Mouse (Mus musculus) heart, embryonic 12.5 days (tissue): ENCODE measurements at regions not wholly inside any gene's neighbourhood (a gene's known extent, or its start where the extent isn't known, plus 50 kb on each side); places are given as distances from the start of the nearest gene placed in this dataset.

Experiments
- ATAC-seq: fragments of 200-750 bp; cut with Nextera tagmentation; 2 replicates; pipeline ENCODE4 v1.8.0; 2017; ENCODE audit warnings: moderate TSS enrichment, moderate library complexity; ENCODE audit not compliant: insufficient number of reproducible peaks, low FRiP score
- H3K27ac ChIP-seq: fragments of 300-500 bp; sonication (generic); 2 replicates; pipeline ENCODE4 v1.5.1; 2016; ENCODE audit warnings: mild to moderate bottlenecking, moderate library complexity; ENCODE audit not compliant: poor library complexity, severe bottlenecking
- H3K27me3 ChIP-seq: fragments of 300-500 bp; sonication (generic); replicated peaks from 2 replicates; pipeline ENCODE4 v1.6.1; 2016; ENCODE audit warnings: mild to moderate bottlenecking, moderate library complexity
- H3K36me3 ChIP-seq: fragments of 300-500 bp; sonication (generic); 2 replicates; pipeline ENCODE4 v1.6.1; 2016; ENCODE audit warnings: mild to moderate bottlenecking, moderate library complexity
- H3K4me1 ChIP-seq: fragments of 300-500 bp; sonication (generic); replicated peaks from 2 replicates; pipeline ENCODE4 v1.6.1; 2016; ENCODE audit warnings: mild to moderate bottlenecking
- H3K4me2 ChIP-seq: fragments of 300-500 bp; sonication (generic); 2 replicates; pipeline ENCODE4 v1.6.1; 2016; ENCODE audit warnings: mild to moderate bottlenecking, moderate library complexity
- H3K4me3 ChIP-seq: fragments of 300-500 bp; sonication (generic); 2 replicates; pipeline ENCODE4 v1.5.1; 2016; ENCODE audit warnings: mild to moderate bottlenecking
- H3K9ac ChIP-seq: fragments of 300-500 bp; sonication (generic); 2 replicates; pipeline ENCODE4 v1.6.1; 2016; ENCODE audit warnings: mild to moderate bottlenecking, moderate library complexity
- H3K9me3 ChIP-seq: fragments of 300-500 bp; sonication (generic); replicated peaks from 2 replicates; pipeline ENCODE4 v1.6.1; 2016; ENCODE audit warnings: mild to moderate bottlenecking, moderate library complexity
- WGBS: fragments of 180-500 bp; shearing (Covaris S2); methylation state at CpG from one replicate; pipeline ENCODE4 v1.1.7; 2016; 5-methylcytosine and 5-hydroxymethylcytosine counted together

- Histone ChIP-seq H3K4me2 (no peak overlapping the region), H3K27me3 (no peaks in the 10 kb centered on the region), H3K27ac (no peak overlapping the region), H3K36me3 (no peaks in the 10 kb centered on the region), H3K9me3 (no peaks in the 10 kb centered on the region), H3K4me1 (peaks cover 3% of the 10 kb centered on the region), H3K9ac (no peak overlapping the region), H3K4me3 (no peak overlapping the region)
- WGBS: 79% methylated on average over 3 of the region's 3 CpGs
- no peak for ATAC-seq
Observed at GRCm38 (mm10) chr8:31404811-31405210, 2023.7 kb upstream of the 5930422O12Rik start.

GRCm38 (mm10) chr8:31422241-31422640, 2006.3 kb upstream of the 5930422O12Rik start:
- no peak overlapping the region for H3K9ac ChIP-seq
- H3K27me3 ChIP-seq: no peaks in the 10 kb centered on the region
- H3K4me1 ChIP-seq: no peaks in the 10 kb centered on the region
- H3K4me3 ChIP-seq: no peak overlapping the region
- H3K9me3 ChIP-seq: no peaks in the 10 kb centered on the region
- no peak for ATAC-seq
- 66% methylated on average over 3 of the region's 3 CpGs for WGBS
- H3K36me3 ChIP-seq: no peaks in the 10 kb centered on the region
- no peak overlapping the region for H3K4me2 ChIP-seq
- H3K27ac ChIP-seq: no peak overlapping the region

GRCm38 (mm10) chr8:31427706-31428105, 2000.8 kb upstream of the 5930422O12Rik start:
- WGBS: 91% methylated on average over 4 of the region's 4 CpGs
- ATAC-seq: no peak
- no peaks in the 10 kb centered on the region for H3K9me3 ChIP-seq
- H3K4me3 ChIP-seq: no peak overlapping the region
- no peak overlapping the region for H3K27ac ChIP-seq
- H3K9ac ChIP-seq: no peak overlapping the region
- no peak overlapping the region for H3K4me2 ChIP-seq
- H3K27me3 ChIP-seq: no peaks in the 10 kb centered on the region
- H3K36me3 ChIP-seq: no peaks in the 10 kb centered on the region
- H3K4me1 ChIP-seq: no peaks in the 10 kb centered on the region

- ATAC-seq: no peak
- Histone ChIP-seq H3K9me3 (no peaks in the 10 kb centered on the region; the same call in 1 of the 2 replicates), H3K27me3 (no peaks in the 10 kb centered on the region), H3K4me1 (no peaks in the 10 kb centered on the region), H3K36me3 (no peaks in the 10 kb centered on the region), H3K4me3 (no peak overlapping the region), H3K4me2 (no peak overlapping the region), H3K27ac (no peak overlapping the region), H3K9ac (no peak overlapping the region)
- WGBS: 81% methylated on average over 10 of the region's 10 CpGs
Observed at GRCm38 (mm10) chr8:31436445-31437191, 1991.9 kb upstream of the 5930422O12Rik start.

- ATAC-seq: no peak
- 70% methylated on average over 1 of the region's 1 CpGs for WGBS
Observed at GRCm38 (mm10) chr8:31444834-31445233, 1983.7 kb upstream of the 5930422O12Rik start.

GRCm38 (mm10) chr8:31447984-31448383, 1980.5 kb upstream of the 5930422O12Rik start:
- H3K27ac ChIP-seq: no peak overlapping the region
- H3K4me1 ChIP-seq: no peaks in the 10 kb centered on the region
- no peaks in the 10 kb centered on the region for H3K36me3 ChIP-seq
- no peak overlapping the region for H3K4me2 ChIP-seq
- ATAC-seq: no peak
- no peaks in the 10 kb centered on the region for H3K27me3 ChIP-seq
- H3K4me3 ChIP-seq: no peak overlapping the region
- no peaks in the 10 kb centered on the region for H3K9me3 ChIP-seq
- 72% methylated on average over 2 of the region's 2 CpGs for WGBS
- H3K9ac ChIP-seq: no peak overlapping the region

More at GRCm38 (mm10) chr8:31444834-31445233, 1983.7 kb upstream of the 5930422O12Rik start:
- no peaks in the 10 kb centered on the region for H3K27me3 ChIP-seq
- H3K9me3 ChIP-seq: no peaks in the 10 kb centered on the region
- no peak overlapping the region for H3K4me3 ChIP-seq
- H3K36me3 ChIP-seq: no peaks in the 10 kb centered on the region
- no peak overlapping the region for H3K9ac ChIP-seq
- no peaks in the 10 kb centered on the region for H3K4me1 ChIP-seq
- no peak overlapping the region for H3K4me2 ChIP-seq
- no peak overlapping the region for H3K27ac ChIP-seq

- Histone ChIP-seq H3K9me3 (0 out of 2 replicates have a peak, but pooled peaks cover 3% of the 10 kb centered on the region), H3K4me1 (no peaks in the 10 kb centered on the region), H3K4me2 (no peak overlapping the region), H3K27ac (no peak overlapping the region), H3K36me3 (no peaks in the 10 kb centered on the region), H3K27me3 (no peaks in the 10 kb centered on the region), H3K4me3 (no peak overlapping the region), H3K9ac (no peak overlapping the region)
- WGBS: 79% methylated on average over 16 of the region's 16 CpGs
- ATAC-seq: no peak
Observed at GRCm38 (mm10) chr8:31454736-31455391, 1973.6 kb upstream of the 5930422O12Rik start.

GRCm38 (mm10) chr8:31460349-31460748, 1968.2 kb upstream of the 5930422O12Rik start:
- 0 out of 2 replicates have a peak, but pooled peaks cover 3% of the 10 kb centered on the region for H3K9me3 ChIP-seq
- 76% methylated on average over 3 of the region's 3 CpGs for WGBS
- H3K4me2 ChIP-seq: no peak overlapping the region
- H3K36me3 ChIP-seq: no peaks in the 10 kb centered on the region
- H3K4me3 ChIP-seq: no peak overlapping the region
- H3K27ac ChIP-seq: no peak overlapping the region
- no peaks in the 10 kb centered on the region for H3K4me1 ChIP-seq
- H3K9ac ChIP-seq: no peak overlapping the region
- no peak for ATAC-seq
- no peaks in the 10 kb centered on the region for H3K27me3 ChIP-seq
